Mouse (Mus musculus) hematopoietic stem cell, adult 5-6 weeks (primary cell): Measurements from ENCODE around the gene Tex13c1. TPM values are rescaled to one million over a fixed set of nuclear protein-coding genes. Genes with fewer than 3 reads are reported as not detected.

Experiments used
- ATAC-seq, 2 experiments: fragments of 125-278 bp in 1 of 2; replicated peaks in 1 of 2; 2 replicates each; pipeline ENCODE4 v1.8.0; 2016 to 2017; ENCODE audit warnings: inconsistent platforms in 2 of 2, mild to moderate bottlenecking in 2 of 2, moderate number of reproducible peaks in 2 of 2, low read depth in 1 of 2, moderate TSS enrichment in 1 of 2; ENCODE audit not compliant: low FRiP score in 2 of 2, poor library complexity in 2 of 2, severe bottlenecking in 2 of 2, insufficient read depth in 1 of 2, low TSS enrichment in 1 of 2
- total RNA-seq: library from RNA; stranded (forward); fragments of 172-1452, 232-1000 nt; gene quantifications from 2 replicates; pipeline ENCODE4 v1.2.3, GENCODE M21; 2017

Tex13c1 gene
- total RNA-seq = not detected in 2 replicates

DNA sequence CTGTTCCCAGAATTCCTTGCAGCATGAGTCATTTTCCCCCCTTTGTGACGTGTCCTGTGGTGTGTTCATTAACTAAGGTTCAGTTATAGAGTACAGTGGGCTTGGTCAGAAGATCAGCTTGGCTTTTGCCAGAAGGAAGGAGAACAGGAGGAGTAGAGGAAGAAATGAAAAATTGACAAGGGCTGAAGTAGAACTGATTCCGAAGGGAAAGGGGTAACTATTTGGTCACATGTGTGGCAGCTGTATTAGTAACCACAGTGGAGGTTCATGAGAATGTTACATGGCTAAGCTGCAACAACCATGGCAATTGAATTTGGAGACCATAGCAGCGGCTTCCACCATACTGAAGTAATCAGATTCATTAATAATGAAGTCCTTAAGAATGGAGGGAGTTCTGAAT lies at the start of gene Tex13c1:
TSS of gene Tex13c1 (plus strand) at position 301 of the 400 bp plus-strand sequence.
- ATAC-seq = no peak

Other genes starting within 250 kb of the Tex13c1 start
- not detected in 2 replicates for gene Tenm1, start 162.0 kb upstream of the Tex13c1 start, total RNA-seq